Mouse (Mus musculus) limb, embryonic 14.5 days (tissue): ENCODE data around the gene Gm21885. TPM values are rescaled to one million over a fixed set of nuclear protein-coding genes. Genes with fewer than 3 reads are reported as not detected.

ENCODE experiments used
- ATAC-seq: fragments of 200-750 bp; cut with Nextera tagmentation; 2 replicates; pipeline ENCODE4 v1.8.0; 2017; ENCODE audit warnings: low read depth, moderate number of reproducible peaks, moderate TSS enrichment; ENCODE audit not compliant: low FRiP score
- DNase-seq: peaks from one replicate; pipeline ENCODE4 v3.0.0-alpha.2; 2015; ENCODE audit warnings: low spot score
- H3K27ac ChIP-seq: fragments of 300-500 bp; sonication (generic); replicated peaks from 2 replicates; pipeline ENCODE4 v1.5.1; 2014; ENCODE audit warnings: low read depth, mild to moderate bottlenecking, low read length, moderate library complexity, mixed read lengths
- H3K27me3 ChIP-seq: fragments of 300-500 bp; sonication (generic); 2 replicates; pipeline ENCODE4 v1.6.1; 2014; ENCODE audit warnings: low read length, mixed read lengths; ENCODE audit not compliant: control insufficient read depth, insufficient read depth
- H3K36me3 ChIP-seq: fragments of 300-500 bp; sonication (generic); 2 replicates; pipeline ENCODE4 v1.6.1; 2014; ENCODE audit warnings: mild to moderate bottlenecking, low read length, moderate library complexity, mixed read lengths; ENCODE audit not compliant: control insufficient read depth, insufficient read depth
- H3K4me1 ChIP-seq: fragments of 300-500 bp; sonication (generic); 2 replicates; pipeline ENCODE4 v1.6.1; 2014; ENCODE audit warnings: antibody characterized with exemption, low read length, mixed read lengths; ENCODE audit not compliant: control insufficient read depth, insufficient read depth
- H3K4me2 ChIP-seq: fragments of 300-500 bp; sonication (generic); replicated peaks from 2 replicates; pipeline ENCODE4 v1.6.1; 2014; ENCODE audit warnings: low read depth, mild to moderate bottlenecking, low read length, moderate library complexity; ENCODE audit not compliant: severe bottlenecking
- H3K4me3 ChIP-seq: fragments of 300-500 bp; sonication (generic); replicated peaks from 2 replicates; pipeline ENCODE4 v1.5.1; 2014; ENCODE audit warnings: low read length
- H3K9ac ChIP-seq: fragments of 300-500 bp; sonication (generic); 2 replicates; pipeline ENCODE4 v1.6.1; 2014; ENCODE audit warnings: mild to moderate bottlenecking, low read depth, low read length, moderate library complexity; ENCODE audit not compliant: severe bottlenecking
- H3K9me3 ChIP-seq: fragments of 300-500 bp; sonication (generic); 2 replicates; pipeline ENCODE4 v1.6.1; 2016; ENCODE audit warnings: low read length; ENCODE audit not compliant: control insufficient read depth
- POLR2A ChIP-seq: fragments of 200-500 bp; IDR thresholded peaks from 2 replicates; pipeline ENCODE4 v1.8.0; 2012; ENCODE audit warnings: inconsistent platforms, mild to moderate bottlenecking, moderate library complexity, borderline replicate concordance; ENCODE audit not compliant: insufficient read depth, insufficient read length; ENCODE audit errors: extremely low read depth
- WGBS: fragments of 180-500 bp; shearing (Covaris S2); extraction: QIAGEN DNeasy Blood & Tissue Kit; methylation state at CpG from one replicate; pipeline ENCODE4 v1.1.7; 2014; 5-methylcytosine and 5-hydroxymethylcytosine counted together
- polyA plus RNA-seq, 2 experiments: library from polyadenylated mRNA; depleted of rRNA in 1 of 2; stranded (reverse) in 1 of 2; unstranded in 1 of 2; fragments of >200 nt; fragmentation: Nextera tagmentation in 1 of 2; extraction: Ambion mirVana in 1 of 2; gene quantifications; 2 replicates each; pipeline versions ENCODE4 v1.2.1 to v1.2.3; 2012 to 2014

Gm21885 gene
- polyA plus RNA-seq, 2 experiments, result 0.84 TPM; not detected in 1

DNA sequence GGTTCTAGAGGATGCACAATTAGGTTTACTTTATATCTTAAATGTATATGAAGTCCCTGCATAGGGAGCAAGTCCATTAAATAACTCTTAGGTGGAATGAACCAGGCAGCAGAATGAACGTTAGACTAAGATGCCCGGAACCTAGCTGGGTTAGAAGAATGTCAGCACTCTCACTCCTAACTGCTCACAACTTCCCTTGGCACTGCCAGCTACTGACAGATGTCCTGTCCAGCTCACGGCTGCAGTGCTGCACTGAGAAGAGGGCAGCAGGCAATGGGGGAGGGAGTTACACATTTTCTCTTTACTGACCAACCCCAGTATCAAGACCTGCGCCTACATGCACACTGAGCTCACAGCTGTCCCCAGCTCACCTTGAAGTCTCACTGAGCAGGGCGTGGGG is 5.4 kb downstream of the Gm21885 start:
- no peak for TF ChIP-seq POLR2A
- no peak overlapping the region for H3K4me2 ChIP-seq
- no peak for ATAC-seq

DNA sequence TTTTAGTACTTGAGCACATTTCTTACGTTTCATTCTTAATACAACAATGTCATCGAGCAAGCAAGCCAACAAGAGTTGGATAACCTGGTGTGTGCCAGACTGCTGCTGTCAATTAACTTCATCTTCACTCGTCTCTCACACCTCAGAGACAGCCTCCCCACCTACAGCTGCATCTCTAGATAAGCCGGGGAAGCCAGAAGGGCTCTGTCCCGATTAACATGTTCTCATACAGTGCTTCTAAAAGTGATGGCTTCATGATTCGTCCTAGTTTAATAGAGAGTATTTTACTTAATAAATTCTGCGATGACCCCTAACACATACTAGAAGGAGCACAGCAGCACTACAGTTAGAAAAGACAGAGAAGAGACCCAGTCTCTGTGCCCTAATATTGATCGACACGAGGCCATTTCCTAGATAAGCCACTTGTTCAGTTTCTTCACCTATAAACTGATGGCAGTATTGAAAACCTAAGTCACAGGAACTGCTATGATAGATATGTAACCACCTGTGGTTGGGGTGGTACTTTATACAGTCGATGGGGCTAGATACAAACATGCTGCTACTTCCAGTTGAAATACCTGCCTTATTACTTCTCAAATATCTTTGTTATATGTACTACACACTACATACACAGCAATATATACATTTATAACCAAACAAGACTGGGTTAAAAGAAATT is 8.5 kb downstream of the Gm21885 start:
- H3K9me3 ChIP-seq, result no peaks in the 10 kb centered on the region
- TF ChIP-seq POLR2A, result no peak
- peaks cover 82% of the 10 kb centered on the region for H3K36me3 ChIP-seq
- no peak overlapping the region for H3K9ac ChIP-seq
- no peaks in the 10 kb centered on the region for H3K27me3 ChIP-seq
- H3K4me3 ChIP-seq, result no peak overlapping the region
- H3K27ac ChIP-seq, result no peak overlapping the region
- no peak for ATAC-seq
- H3K4me2 ChIP-seq, result no peak overlapping the region
- WGBS, result 91% methylated on average over 10 of the region's 10 CpGs
- no peak for DNase-seq
- no peaks in the 10 kb centered on the region for H3K4me1 ChIP-seq

More for the DNA sequence above, 5.4 kb downstream of the Gm21885 start:
- H3K27me3 ChIP-seq, result no peaks in the 10 kb centered on the region
- no peak overlapping the region for H3K27ac ChIP-seq
- no peaks in the 10 kb centered on the region for H3K9me3 ChIP-seq
- no peak overlapping the region for H3K4me3 ChIP-seq
- DNase-seq, result no peak
- no peak overlapping the region for H3K9ac ChIP-seq
- WGBS, result 86% methylated on average over 5 of the region's 5 CpGs
- peaks cover 68% of the 10 kb centered on the region for H3K36me3 ChIP-seq
- H3K4me1 ChIP-seq, result no peaks in the 10 kb centered on the region

DNA sequence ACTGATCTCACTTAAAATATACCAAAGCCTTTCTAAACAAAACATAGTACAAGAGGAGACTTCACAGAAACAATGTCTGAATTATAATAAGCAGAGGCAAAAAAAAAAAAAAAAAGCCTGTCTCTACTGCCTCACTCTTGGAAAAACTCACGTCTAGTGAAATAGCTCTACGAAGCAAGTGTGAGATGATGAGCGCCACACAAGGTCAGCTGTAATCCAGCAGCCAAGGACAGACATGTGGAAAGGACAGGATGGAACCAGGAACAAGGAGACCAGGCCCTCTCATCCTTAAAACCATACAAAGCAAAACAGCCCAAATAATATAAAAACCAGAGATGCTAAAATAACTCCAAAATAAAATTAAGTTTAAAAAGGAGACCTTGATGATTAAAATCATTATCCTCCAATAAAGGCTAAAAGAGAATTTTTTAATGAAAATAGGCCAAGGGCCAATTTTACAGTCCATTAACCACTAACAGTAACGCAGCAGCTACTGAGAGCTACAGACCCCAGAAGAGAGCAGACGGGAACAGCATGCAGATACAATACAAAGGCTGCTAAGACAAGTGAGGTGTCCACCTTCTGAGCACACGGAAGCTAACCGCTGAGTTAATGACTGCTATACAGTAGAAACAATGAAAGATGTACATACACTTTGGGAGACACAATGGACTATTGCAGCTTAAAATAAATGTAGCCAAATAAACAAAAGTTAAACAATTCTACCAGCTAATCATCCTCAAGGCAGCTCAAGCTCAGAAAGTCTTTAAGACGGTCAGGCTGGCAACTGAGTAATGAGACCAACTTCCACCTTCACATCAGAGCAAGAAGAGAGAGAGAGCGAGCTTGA is 13.5 kb downstream of the Gm21885 start:
- Histone ChIP-seq H3K9ac (no peak overlapping the region), H3K4me2 (no peak overlapping the region), H3K36me3 (peaks cover 93% of the 10 kb centered on the region), H3K4me1 (no peaks in the 10 kb centered on the region), H3K27me3 (no peaks in the 10 kb centered on the region), H3K4me3 (no peak overlapping the region), H3K9me3 (no peaks in the 10 kb centered on the region), H3K27ac (no peak overlapping the region)
- no peak for TF ChIP-seq POLR2A
- no peak for DNase-seq
- no peak for ATAC-seq
- WGBS, result 85% methylated on average over 9 of the region's 9 CpGs

DNA sequence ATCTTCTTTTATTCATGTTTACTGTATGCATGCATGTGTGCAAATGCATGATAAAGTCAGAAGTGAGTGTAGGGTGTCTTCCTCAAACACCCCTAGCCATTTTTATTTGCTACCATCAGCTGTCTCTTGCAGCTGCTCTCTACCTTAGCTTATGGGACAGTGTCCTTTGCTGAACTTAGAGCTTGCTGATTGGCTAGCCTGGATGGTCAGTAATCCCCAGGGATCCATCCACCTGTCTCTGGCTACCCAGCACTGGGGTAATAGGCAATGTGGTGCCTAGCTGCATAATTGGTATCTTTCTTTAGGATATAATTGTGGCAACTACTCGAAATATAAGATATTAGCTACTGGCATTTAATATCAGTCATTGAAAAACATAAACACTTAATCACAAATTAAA is 31.1 kb downstream of the Gm21885 start:
- Histone ChIP-seq H3K27me3 (no peaks in the 10 kb centered on the region), H3K4me3 (no peak overlapping the region), H3K9me3 (no peaks in the 10 kb centered on the region), H3K27ac (no peak overlapping the region), H3K9ac (no peak overlapping the region), H3K36me3 (0 out of 2 replicates have a peak, but pooled peaks cover 5% of the 10 kb centered on the region), H3K4me1 (peaks cover 3% of the 10 kb centered on the region; the same call in 1 of the 2 replicates), H3K4me2 (no peak overlapping the region)
- no peak for TF ChIP-seq POLR2A
- DNase-seq (peak; percentile 33), ATAC-seq (no peak)
- whole genome bisulfite sequencing, result 79% methylated on average over 1 of the region's 1 CpGs

DNA sequence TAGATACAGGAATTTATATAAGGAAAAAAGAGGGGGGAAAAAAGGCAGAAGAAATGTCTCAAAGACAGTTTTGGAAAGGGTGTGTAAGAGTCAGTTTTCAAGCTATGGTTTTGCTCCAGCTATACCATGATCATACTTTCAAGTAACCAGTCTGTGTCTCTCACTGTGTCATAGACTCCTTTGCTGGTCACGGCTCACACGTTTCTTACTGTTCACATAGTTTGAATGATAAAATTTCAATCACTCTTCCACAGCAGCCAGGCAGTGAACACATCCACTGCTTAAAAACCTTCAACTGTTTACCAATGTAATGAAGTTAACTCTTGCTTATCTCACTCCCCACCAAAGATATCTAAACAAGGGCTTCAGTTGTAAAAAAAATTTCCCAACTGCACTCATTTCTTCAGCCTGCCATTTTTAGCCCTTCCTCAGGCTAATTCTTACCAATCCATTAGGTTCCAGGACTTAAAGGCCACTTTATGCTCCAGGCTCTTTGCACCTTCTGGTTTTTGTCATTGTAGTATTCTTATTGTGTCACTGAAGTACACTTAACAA is 32.5 kb downstream of the Gm21885 start:
- no peaks in the 10 kb centered on the region for H3K9me3 ChIP-seq
- H3K27ac ChIP-seq, result no peak overlapping the region; the same call in 1 of the 2 replicates
- peaks cover 3% of the 10 kb centered on the region; the same call in 1 of the 2 replicates for H3K4me1 ChIP-seq
- DNase-seq, result no peak
- no peaks in the 10 kb centered on the region for H3K27me3 ChIP-seq
- WGBS, result 74% methylated on average over 2 of the region's 2 CpGs
- no peak overlapping the region for H3K4me2 ChIP-seq
- ATAC-seq, result no peak
- TF ChIP-seq POLR2A, result no peak
- no peak overlapping the region for H3K9ac ChIP-seq
- H3K4me3 ChIP-seq, result no peak overlapping the region
- no peaks in the 10 kb centered on the region for H3K36me3 ChIP-seq
